Mouse (Mus musculus) liver, embryonic 13.5 days (tissue): ENCODE data around the gene Naglu. TPM values are rescaled to one million over a fixed set of nuclear protein-coding genes. Genes with fewer than 3 reads are reported as not detected.
A peak's percentile ranks its signal among the peaks of the same experiment; 100 is the strongest.

Experiments
- ATAC-seq: fragments of 200-750 bp; cut with Nextera tagmentation; 2 replicates; pipeline ENCODE4 v1.8.0; 2017; ENCODE audit warnings: low read depth, mild to moderate bottlenecking, moderate number of reproducible peaks, moderate library complexity
- DNase-seq: peaks from one replicate; pipeline ENCODE4 v3.0.0; 2022
- H3K27ac ChIP-seq: fragments of 300-500 bp; sonication (generic); 2 replicates; pipeline ENCODE4 v1.5.1; 2015; ENCODE audit warnings: moderate library complexity, mild to moderate bottlenecking, inconsistent platforms
- H3K27me3 ChIP-seq: fragments of 300-500 bp; sonication (generic); 2 replicates; pipeline ENCODE4 v1.6.1; 2015; ENCODE audit warnings: mild to moderate bottlenecking, inconsistent platforms
- H3K36me3 ChIP-seq: fragments of 300-500 bp; sonication (generic); 2 replicates; pipeline ENCODE4 v1.6.1; 2015; ENCODE audit warnings: mild to moderate bottlenecking, inconsistent platforms
- H3K4me1 ChIP-seq: fragments of 300-500 bp; sonication (generic); replicated peaks from 2 replicates; pipeline ENCODE4 v1.6.1; 2015; ENCODE audit warnings: inconsistent platforms
- H3K4me2 ChIP-seq: fragments of 300-500 bp; sonication (generic); 2 replicates; pipeline ENCODE4 v1.6.1; 2015; ENCODE audit warnings: inconsistent platforms, mild to moderate bottlenecking, moderate library complexity
- H3K4me3 ChIP-seq: fragments of 300-500 bp; sonication (generic); replicated peaks from 2 replicates; pipeline ENCODE4 v1.5.1; 2015; ENCODE audit warnings: mild to moderate bottlenecking, inconsistent platforms
- H3K9ac ChIP-seq: fragments of 300-500 bp; sonication (generic); 2 replicates; pipeline ENCODE4 v1.6.1; 2015; ENCODE audit warnings: mild to moderate bottlenecking, inconsistent platforms
- H3K9me3 ChIP-seq: fragments of 300-500 bp; sonication (generic); replicated peaks from 2 replicates; pipeline ENCODE4 v1.6.1; 2016; ENCODE audit warnings: inconsistent platforms
- WGBS: fragments of 180-500 bp; shearing (Covaris S2); methylation state at CpG from one replicate; pipeline ENCODE4 v1.1.7; 2015; ENCODE audit not compliant: insufficient replicate concordance; 5-methylcytosine and 5-hydroxymethylcytosine counted together
- polyA plus RNA-seq: library from polyadenylated mRNA; unstranded; fragments of >200 nt; fragmentation: Nextera tagmentation; extraction: Ambion mirVana; gene quantifications from 2 replicates; pipeline ENCODE4 v1.2.1, GENCODE M21; 2015

Naglu gene
- polyA plus RNA-seq, 1 experiment from 2014 or later = 6.0 TPM

DNA sequence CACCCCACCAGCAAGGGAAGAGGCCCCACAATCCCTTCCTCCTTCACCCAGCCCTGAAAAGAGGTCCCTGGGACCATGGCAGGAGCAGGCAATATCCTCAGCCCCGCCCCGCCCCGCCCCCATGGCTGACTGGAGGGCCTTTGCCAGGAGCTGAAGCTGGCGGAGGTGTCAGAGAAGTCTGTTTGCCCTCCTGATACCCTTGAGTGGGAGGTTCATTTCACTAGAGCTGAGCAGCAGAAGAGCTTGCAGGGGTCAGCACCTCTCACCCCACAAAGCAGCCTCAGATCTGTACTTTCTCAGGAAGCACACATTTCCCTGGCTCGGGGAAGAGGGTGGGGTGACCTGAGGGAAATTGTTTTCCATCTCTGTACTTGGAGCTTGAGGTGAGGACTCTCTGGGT, 11.1 kb upstream of the Naglu start:
- H3K27me3 ChIP-seq = no peaks in the 10 kb centered on the region
- WGBS = 70% methylated on average over 5 of the region's 5 CpGs
- peaks cover 3% of the 10 kb centered on the region; the same call in 1 of the 2 replicates for H3K9me3 ChIP-seq
- peak overlapping the region; percentile 13; the same call in 1 of the 2 replicates for H3K9ac ChIP-seq
- H3K4me2 ChIP-seq = no peak overlapping the region
- H3K4me1 ChIP-seq = peaks cover 79% of the 10 kb centered on the region
- peaks cover 94% of the 10 kb centered on the region for H3K36me3 ChIP-seq
- no peak overlapping the region for H3K4me3 ChIP-seq
- DNase-seq (no peak), ATAC-seq (no peak)
- peak overlapping the region; percentile 50 for H3K27ac ChIP-seq

DNA sequence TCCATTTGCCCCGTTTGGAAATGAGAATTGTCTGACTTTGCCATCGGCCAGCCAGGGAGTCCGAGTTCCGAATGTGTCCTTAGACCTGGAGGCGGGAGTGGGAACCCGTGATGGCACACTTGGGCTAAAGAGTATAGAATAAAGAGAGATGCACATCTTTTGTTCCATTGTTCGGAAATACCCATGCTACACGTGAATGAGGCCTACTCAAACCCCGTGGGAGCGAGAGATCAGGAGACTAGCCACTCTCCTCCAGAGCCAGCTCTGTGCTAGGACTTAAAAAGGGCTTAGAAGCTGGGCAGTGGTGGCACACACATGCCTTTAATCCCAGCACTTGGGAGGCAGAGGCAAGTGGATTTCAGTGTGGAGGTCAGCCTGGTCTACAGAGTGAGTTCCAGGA, 10.3 kb upstream of the Naglu start:
- DNase-seq (no peak), ATAC-seq (no peak)
- Histone ChIP-seq H3K27ac (peak overlapping the region; percentile 69), H3K4me2 (no peak overlapping the region), H3K9ac (0 out of 2 replicates have a peak overlapping the region, but pooled peaks have one; percentile 15), H3K36me3 (peaks cover 86% of the 10 kb centered on the region), H3K4me3 (no peak overlapping the region), H3K9me3 (no peaks in the 10 kb centered on the region), H3K27me3 (no peaks in the 10 kb centered on the region), H3K4me1 (peaks cover 87% of the 10 kb centered on the region)
- 91% methylated on average over 10 of the region's 10 CpGs for WGBS

DNA sequence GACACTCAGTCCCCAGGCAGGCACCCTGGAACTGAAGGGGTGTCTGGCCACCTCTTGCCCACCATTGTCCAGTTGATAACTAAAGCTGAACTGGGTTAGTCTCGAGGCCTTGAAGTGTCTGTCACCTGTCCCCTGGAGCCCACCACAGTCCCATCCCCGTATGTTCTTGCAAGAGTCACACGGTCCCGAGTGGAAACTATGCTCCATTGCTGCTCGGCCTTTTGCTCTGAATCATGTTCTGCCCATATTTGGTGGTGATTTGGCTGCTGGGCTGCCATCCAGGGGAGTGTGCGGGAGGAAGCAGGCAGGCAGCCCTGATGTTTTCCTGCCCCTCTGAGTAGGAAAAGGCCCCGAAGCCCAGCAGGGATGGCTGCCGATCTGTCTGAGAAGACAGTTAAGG, 9.7 kb upstream of the Naglu start:
- Histone ChIP-seq H3K9me3 (no peaks in the 10 kb centered on the region), H3K27me3 (no peaks in the 10 kb centered on the region), H3K36me3 (peaks cover 83% of the 10 kb centered on the region), H3K4me2 (no peak overlapping the region), H3K9ac (no peak overlapping the region; the same call in 1 of the 2 replicates), H3K4me3 (no peak overlapping the region), H3K4me1 (peaks cover 88% of the 10 kb centered on the region), H3K27ac (peak overlapping the region; percentile 69)
- 76% methylated on average over 8 of the region's 8 CpGs for WGBS
- ATAC-seq (no peak), DNase-seq (no peak)

DNA sequence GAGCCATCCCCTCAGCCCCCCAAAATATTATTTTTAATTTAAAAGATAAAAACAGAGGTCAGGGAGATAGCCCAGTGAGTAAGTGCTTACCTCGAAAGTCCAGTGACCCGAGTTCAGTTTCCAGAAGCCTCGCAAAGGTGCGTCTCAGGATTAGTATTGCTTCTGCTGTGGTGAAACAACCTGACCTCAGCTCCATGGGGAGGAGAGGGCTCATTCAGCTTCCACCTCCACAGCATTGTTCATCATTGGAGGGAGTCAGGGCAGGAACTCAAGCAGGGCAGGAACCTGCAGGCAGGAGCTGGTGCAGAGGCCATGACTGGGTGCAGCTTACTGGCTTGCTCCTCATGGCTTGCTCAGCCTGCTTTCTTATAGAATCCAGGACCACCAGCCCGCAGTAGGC, 8.8 kb upstream of the Naglu start:
- Histone ChIP-seq H3K4me2 (no peak overlapping the region), H3K9ac (0 out of 2 replicates have a peak overlapping the region, but pooled peaks have one; percentile 76), H3K27ac (peak overlapping the region; percentile 100), H3K27me3 (no peaks in the 10 kb centered on the region), H3K36me3 (peaks cover 76% of the 10 kb centered on the region), H3K4me1 (peaks cover 91% of the 10 kb centered on the region), H3K9me3 (no peaks in the 10 kb centered on the region), H3K4me3 (no peak overlapping the region)
- WGBS = 93% methylated on average over 5 of the region's 5 CpGs
- DNase-seq = no peak
- ATAC-seq = no peak

DNA sequence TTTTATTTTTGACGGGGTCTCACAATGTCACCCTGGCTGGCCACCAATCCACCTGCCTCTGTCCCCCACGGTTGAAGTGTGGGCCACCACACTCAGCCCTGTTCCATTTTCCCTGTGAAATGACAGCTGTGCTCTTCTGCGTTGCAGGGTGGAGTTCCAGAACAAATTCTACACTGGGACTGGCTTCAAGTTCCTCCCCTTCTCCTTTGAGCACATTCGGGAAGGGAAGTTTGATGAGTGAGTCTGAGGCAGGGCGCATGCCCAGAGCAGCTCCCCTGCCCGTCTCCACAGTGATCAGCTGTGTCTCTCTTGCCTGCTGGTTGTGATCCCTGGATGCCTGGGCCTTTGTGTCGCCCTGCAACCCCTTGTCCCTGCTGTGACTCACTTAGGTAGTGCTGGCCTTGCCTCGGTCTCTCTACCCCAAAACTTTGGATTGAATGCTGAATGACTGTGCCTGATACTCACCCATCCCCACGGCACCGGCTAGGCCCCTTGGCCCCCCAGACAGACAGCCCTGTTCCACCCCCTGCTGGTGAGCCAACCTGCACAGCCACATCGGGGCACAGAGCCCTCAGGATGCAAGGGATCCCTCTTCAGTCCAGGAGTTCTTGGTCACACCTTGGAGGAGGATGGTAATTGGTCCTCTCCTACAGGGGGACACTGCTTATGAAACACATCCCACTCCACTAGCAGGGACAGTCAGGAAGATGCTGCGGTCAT, 7.5 kb upstream of the Naglu start:
- H3K27ac ChIP-seq = peak overlapping the region; percentile 100
- no peaks in the 10 kb centered on the region for H3K9me3 ChIP-seq
- no peaks in the 10 kb centered on the region for H3K27me3 ChIP-seq
- H3K4me1 ChIP-seq = peaks cover 93% of the 10 kb centered on the region
- no peak overlapping the region for H3K4me3 ChIP-seq
- peaks cover 63% of the 10 kb centered on the region for H3K36me3 ChIP-seq
- peak overlapping the region; percentile 73 for H3K4me2 ChIP-seq
- ATAC-seq (no peak), DNase-seq (no peak)
- WGBS = 71% methylated on average over 12 of the region's 12 CpGs
- peak overlapping the region; percentile 76 for H3K9ac ChIP-seq

DNA sequence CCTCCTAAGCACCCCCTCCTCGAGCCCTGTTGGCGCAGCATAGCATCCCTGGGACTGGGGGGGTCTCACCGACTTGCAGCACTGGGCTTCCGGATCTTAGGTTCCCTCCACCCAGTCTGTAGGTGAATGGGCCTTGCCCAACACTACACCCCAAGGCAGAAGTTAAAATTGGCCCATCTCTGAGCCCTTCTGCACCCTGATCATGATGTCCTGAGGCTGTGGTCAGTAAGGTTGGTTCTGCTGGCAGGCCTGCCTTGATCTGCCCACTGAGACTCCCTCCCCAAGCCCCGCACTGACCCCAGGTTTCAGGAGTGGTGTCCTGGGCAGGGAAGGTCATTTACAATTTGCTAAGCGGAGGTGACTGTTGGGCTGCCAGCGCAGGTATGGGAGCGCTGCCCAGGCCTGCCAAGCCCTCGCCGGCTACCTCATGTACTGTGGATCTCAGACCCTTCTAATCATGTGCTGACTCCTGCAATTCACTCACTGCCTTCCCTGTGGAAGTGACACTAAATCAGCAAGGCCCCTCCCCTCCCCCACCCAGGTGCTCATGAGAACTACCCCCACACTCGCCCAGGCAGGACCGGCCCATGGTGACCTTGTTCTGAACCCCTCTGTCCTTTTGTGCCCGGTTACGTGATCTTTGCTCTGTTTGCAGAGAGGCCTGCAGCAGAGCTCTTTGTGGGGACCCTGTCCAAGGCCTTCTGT, 6.7 kb upstream of the Naglu start:
- Histone ChIP-seq H3K9ac (peak overlapping the region; percentile 76), H3K27me3 (peaks cover 2% of the 10 kb centered on the region; the same call in 1 of the 2 replicates), H3K27ac (peak overlapping the region; percentile 100), H3K36me3 (peaks cover 55% of the 10 kb centered on the region), H3K9me3 (no peaks in the 10 kb centered on the region), H3K4me3 (peak overlapping the region; percentile 44), H3K4me2 (peak overlapping the region; percentile 73), H3K4me1 (peaks cover 87% of the 10 kb centered on the region)
- ATAC-seq (no peak; the same call in 1 of the 2 replicates), DNase-seq (no peak)
- WGBS = 56% methylated on average over 14 of the region's 14 CpGs

DNA sequence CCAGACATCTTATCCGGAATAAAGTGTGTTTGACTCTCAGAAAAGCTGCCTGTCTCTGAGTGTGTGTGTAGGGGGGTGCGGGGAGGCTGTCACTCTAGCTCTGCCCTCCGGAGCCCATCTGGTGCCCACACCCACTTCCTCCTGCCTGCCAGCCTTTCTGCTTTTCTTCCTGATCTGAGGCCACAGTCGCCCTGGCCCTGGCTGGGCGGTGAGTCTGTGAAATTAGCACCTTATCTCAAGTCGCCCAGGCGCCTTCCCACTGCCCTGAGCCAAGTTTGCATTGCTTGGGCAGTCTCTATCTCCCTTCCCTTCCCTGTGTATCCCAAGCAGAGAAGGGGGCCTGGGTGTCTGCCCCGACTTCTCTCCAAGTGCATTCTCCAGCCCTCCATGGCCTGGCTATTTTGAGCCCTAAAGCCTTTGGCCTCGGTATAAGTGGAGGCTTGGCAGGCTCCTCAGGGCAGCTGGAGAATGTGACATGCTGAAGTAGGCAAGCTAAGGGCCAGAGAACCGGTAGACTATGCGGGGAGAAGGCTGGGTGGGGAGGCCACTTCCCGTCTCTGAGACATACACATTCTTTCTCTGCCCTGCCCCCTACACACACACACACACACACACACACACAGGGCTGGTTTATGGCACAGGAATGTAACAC, 6.0 kb upstream of the Naglu start:
- WGBS = under 1% methylated on average over 12 of the region's 12 CpGs
- peaks cover 80% of the 10 kb centered on the region for H3K4me1 ChIP-seq

DNA sequence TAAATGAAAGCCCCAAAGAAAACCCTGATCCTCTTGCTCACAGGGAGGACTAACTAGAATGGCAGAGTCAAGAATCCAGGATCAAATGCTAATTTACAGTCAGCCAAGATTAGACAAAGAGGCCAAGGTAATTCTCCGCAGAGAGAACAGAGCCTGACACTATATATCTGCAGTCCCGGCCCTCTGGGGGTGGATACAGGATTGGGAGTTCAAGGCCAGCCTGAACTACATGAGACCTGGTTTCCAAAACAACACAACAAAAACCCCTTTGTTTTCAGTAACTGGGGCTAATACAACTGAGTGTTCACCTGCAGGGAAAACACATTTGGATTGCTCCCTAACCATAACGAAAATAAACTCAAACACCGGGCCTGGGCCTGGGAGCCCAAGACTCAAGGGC, 5.3 kb upstream of the Naglu start:
- H3K9me3 ChIP-seq = no peaks in the 10 kb centered on the region
- H3K27ac ChIP-seq = peak overlapping the region; percentile 100
- no peak for ATAC-seq
- H3K4me1 ChIP-seq = peaks cover 78% of the 10 kb centered on the region
- DNase-seq = no peak
- H3K36me3 ChIP-seq = peaks cover 42% of the 10 kb centered on the region
- 70% methylated on average over 4 of the region's 4 CpGs for WGBS
- peak overlapping the region; percentile 76 for H3K9ac ChIP-seq
- peak overlapping the region; percentile 73 for H3K4me2 ChIP-seq
- peaks cover 6% of the 10 kb centered on the region; the same call in 1 of the 2 replicates for H3K27me3 ChIP-seq
- H3K4me3 ChIP-seq = peak overlapping the region; percentile 44; the same call in 1 of the 2 replicates

More for the DNA sequence above, 6.0 kb upstream of the Naglu start:
- H3K4me2 ChIP-seq = peak overlapping the region; percentile 73
- ATAC-seq (peak; percentile 98), DNase-seq (peak; percentile 90)
- H3K27me3 ChIP-seq = peaks cover 5% of the 10 kb centered on the region; the same call in 1 of the 2 replicates
- H3K9ac ChIP-seq = peak overlapping the region; percentile 76
- peak overlapping the region; percentile 44 for H3K4me3 ChIP-seq
- H3K9me3 ChIP-seq = no peaks in the 10 kb centered on the region
- peaks cover 48% of the 10 kb centered on the region for H3K36me3 ChIP-seq
- H3K27ac ChIP-seq = peak overlapping the region; percentile 100

DNA sequence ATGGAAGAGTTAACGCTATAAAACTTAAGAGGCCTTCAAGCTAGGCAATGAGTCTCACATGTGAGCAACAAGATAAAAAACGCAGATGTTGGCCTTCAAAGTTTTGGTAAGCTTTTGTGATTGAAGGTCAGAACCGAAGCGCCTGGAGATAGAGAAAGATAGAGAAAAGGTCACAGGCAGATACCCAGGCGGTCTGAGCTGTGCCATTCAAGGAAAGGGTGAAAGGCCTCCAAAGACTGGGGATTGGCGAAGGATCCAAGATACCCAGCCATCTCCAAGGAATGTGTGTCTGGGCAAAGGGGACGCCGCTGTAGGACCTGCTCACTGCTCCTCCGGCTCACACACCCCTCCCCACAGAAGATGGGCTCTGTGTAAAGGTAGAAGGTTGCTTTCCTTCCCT, 4.8 kb upstream of the Naglu start:
- peaks cover 6% of the 10 kb centered on the region; the same call in 1 of the 2 replicates for H3K27me3 ChIP-seq

DNA sequence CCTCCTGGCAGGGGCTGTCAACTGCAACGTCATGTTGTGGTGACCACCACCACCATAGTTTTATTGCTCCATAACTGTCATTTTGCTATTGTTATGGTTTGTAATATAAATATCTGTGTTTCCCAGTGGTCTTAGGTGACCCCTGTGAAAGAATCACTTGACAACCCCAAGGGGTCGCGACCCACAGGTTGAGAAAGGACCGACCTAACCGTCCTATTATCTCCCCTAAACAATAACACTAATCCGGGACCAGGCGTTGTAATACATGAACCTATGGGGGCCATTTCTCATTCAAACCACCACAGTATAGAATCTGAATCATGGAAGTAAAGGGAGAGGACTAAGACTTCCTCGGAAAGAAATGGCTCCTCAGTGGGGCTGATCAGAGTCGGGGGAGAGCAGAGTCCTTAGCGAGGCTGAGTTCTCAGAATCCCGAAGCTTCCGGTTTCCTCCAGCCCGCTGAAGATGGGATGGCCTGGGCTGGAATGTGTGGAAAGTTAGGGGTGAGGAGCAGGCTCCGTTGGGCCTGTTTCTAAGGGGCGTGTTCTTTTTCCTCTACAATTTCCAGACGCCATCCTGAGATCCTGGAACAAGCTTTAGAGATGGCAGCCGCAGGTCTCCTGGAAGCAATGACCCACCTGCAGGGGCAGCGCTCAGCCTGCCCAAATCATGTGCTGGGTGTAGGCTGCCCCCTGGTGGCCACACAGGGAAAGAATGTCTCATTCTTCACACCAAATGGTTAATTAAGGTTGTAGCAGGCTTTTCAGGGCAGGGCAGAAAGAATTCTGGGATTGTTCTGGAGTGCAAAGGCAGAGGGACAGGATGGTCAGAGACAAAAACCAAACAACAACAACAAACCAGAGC, 3.0 kb upstream of the Naglu start:
- Histone ChIP-seq H3K4me1 (peaks cover 72% of the 10 kb centered on the region), H3K27me3 (peaks cover 22% of the 10 kb centered on the region), H3K27ac (peak overlapping the region; percentile 100), H3K36me3 (peaks cover 20% of the 10 kb centered on the region), H3K9me3 (no peaks in the 10 kb centered on the region), H3K4me2 (peak overlapping the region; percentile 69), H3K4me3 (peak overlapping the region; percentile 45), H3K9ac (peak overlapping the region; percentile 61)
- DNase-seq (peak; percentile 74), ATAC-seq (no peak)
- 19% methylated on average over 18 of the region's 18 CpGs for WGBS

More for the DNA sequence above, 4.8 kb upstream of the Naglu start:
- H3K4me2 ChIP-seq = 0 out of 2 replicates have a peak overlapping the region, but pooled peaks have one; percentile 5
- H3K36me3 ChIP-seq = peaks cover 36% of the 10 kb centered on the region
- peaks cover 76% of the 10 kb centered on the region for H3K4me1 ChIP-seq
- no peak overlapping the region for H3K4me3 ChIP-seq
- ATAC-seq (no peak), DNase-seq (no peak)
- no peaks in the 10 kb centered on the region for H3K9me3 ChIP-seq
- 61% methylated on average over 9 of the region's 9 CpGs for WGBS
- H3K27ac ChIP-seq = peak overlapping the region; percentile 100
- H3K9ac ChIP-seq = peak overlapping the region; percentile 76; the same call in 1 of the 2 replicates
